Mouse (Mus musculus) hindbrain, embryonic 10.5 days (tissue): ENCODE results near the gene Morc1. TPM values are rescaled to one million over a fixed set of nuclear protein-coding genes. Genes with fewer than 3 reads are reported as not detected.

ENCODE experiments used
- DNase-seq: peaks from one replicate; pipeline ENCODE4 v3.0.0-alpha.2; 2017; ENCODE audit warnings: low spot score
- H3K27ac ChIP-seq: fragments of 300-500 bp; sonication (generic); 2 replicates; pipeline ENCODE4 v1.5.1; 2016; ENCODE audit warnings: mild to moderate bottlenecking, moderate library complexity
- H3K27me3 ChIP-seq: fragments of 300-500 bp; sonication (generic); 2 replicates; pipeline ENCODE4 v1.6.1; 2016; ENCODE audit warnings: mild to moderate bottlenecking; ENCODE audit not compliant: poor library complexity, insufficient read depth, severe bottlenecking
- H3K36me3 ChIP-seq: fragments of 300-500 bp; sonication (generic); 2 replicates; pipeline ENCODE4 v1.6.1; 2016; ENCODE audit warnings: mild to moderate bottlenecking, moderate library complexity
- H3K4me1 ChIP-seq: fragments of 300-500 bp; sonication (generic); replicated peaks from 2 replicates; pipeline ENCODE4 v1.6.1; 2016; ENCODE audit warnings: mild to moderate bottlenecking
- H3K4me3 ChIP-seq: fragments of 300-500 bp; sonication (generic); 2 replicates; pipeline ENCODE4 v1.5.1; 2016; ENCODE audit warnings: mild to moderate bottlenecking, moderate library complexity
- H3K9me3 ChIP-seq: fragments of 300-500 bp; sonication (generic); 2 replicates; pipeline ENCODE4 v1.6.1; 2016; ENCODE audit warnings: mild to moderate bottlenecking, moderate library complexity
- WGBS: fragments of 180-500 bp; shearing (Covaris S2); methylation state at CpG from one replicate; pipeline ENCODE4 v1.1.7; 2016; 5-methylcytosine and 5-hydroxymethylcytosine counted together
- polyA plus RNA-seq: library from polyadenylated mRNA; unstranded; fragments of >200 nt; fragmentation: Nextera tagmentation; extraction: Ambion mirVana; gene quantifications from 2 replicates; pipeline ENCODE4 v1.2.1, GENCODE M21; 2016

Morc1 gene
- polyA plus RNA-seq, 1 experiment from 2014 or later: not detected

DNA sequence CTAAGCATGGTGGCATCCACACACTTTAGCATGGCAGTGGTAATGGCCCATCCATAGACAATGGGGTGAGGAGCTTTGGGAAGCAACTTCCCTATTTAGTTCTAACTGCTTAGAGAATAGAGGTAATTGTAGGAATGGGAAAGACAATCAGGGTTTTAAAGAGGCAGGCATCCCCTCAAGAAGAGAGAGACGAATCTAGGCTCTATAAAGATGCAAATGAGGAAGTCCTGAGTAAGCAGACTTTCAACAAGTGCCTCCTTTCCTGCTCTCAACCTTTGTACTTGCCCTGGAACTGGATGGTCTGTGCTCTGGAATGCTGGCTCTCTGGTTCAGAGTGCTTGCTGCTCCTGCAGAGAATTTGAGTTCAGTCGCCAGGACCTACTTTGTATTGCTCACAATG lies 8.5 kb upstream of the Morc1 start:
- H3K9me3 ChIP-seq: no peaks in the 10 kb centered on the region
- H3K4me1 ChIP-seq: no peaks in the 10 kb centered on the region
- H3K4me3 ChIP-seq: no peak overlapping the region
- DNase-seq: no peak
- H3K27me3 ChIP-seq: no peaks in the 10 kb centered on the region
- H3K27ac ChIP-seq: no peak overlapping the region
- H3K36me3 ChIP-seq: no peaks in the 10 kb centered on the region
- 26% methylated on average over 2 of the region's 2 CpGs for WGBS

DNA sequence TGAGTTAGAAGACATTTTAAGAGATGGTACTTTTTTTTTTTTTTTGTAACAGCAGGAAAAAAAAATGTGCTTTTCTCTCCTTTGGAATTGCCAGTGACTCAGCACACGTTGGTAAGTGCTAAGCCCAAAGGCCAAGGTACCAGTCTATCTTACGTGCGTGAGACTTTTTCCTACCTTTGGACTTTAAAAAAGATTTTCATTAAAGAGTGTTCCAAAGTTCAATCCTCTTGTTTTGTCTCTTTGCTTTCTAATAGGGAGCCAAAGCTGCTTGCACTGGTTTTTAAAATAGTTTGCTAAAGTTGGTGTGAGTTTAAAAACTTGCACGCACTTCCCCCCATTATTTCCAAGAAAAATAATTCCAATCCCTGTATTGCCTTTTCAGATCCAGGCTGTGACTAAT lies 7.0 kb upstream of the Morc1 start:
- H3K9me3 ChIP-seq: no peaks in the 10 kb centered on the region
- no peaks in the 10 kb centered on the region for H3K36me3 ChIP-seq
- no peak for DNase-seq
- 84% methylated on average over 4 of the region's 4 CpGs for WGBS
- no peak overlapping the region for H3K4me3 ChIP-seq
- no peaks in the 10 kb centered on the region for H3K27me3 ChIP-seq
- H3K27ac ChIP-seq: no peak overlapping the region
- no peaks in the 10 kb centered on the region for H3K4me1 ChIP-seq

DNA sequence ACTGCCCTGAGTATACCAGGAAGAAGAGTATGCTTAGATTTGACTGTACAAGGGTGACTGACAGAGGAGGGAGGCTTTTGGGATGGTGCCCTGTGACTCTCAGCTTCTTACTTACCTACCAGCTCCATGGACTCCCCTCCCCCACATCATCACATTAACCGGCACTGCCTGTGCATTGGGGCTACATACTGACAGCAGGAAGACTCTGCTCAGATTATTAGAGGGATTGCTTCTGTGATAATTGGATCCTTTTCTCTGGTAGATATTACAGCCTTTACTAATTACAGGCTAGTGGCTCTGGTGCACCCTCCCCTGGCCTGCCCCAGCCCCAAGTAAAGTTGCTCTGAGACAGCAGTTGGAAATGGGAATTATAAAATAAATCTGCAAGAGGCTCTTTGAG lies 1.6 kb upstream of the Morc1 start:
- DNase-seq: no peak
- no peak overlapping the region for H3K27ac ChIP-seq

DNA sequence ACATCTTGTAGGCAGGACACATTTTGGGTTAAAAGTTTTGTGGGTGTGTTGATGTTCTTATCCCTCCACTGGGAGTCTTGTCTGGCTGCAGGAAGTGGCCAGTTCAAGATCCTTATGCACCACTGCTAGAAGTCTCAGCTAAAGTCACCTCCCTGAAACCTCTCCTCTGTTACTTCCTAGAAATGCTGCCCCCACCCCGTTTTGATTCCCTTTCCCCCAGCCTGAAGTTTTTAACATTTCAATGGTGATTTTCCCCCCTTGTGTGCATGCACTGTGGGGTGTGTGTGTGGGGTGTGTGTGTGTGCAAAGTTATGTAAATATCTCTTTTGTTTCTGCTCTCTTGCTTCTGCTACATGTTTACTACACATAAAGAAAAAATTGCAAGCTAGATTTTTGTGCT lies 4.4 kb downstream of the Morc1 start:
- H3K36me3 ChIP-seq: no peaks in the 10 kb centered on the region
- no peak for DNase-seq

More for the DNA sequence above, 1.6 kb upstream of the Morc1 start:
- 86% methylated on average over 1 of the region's 1 CpGs for WGBS
- H3K36me3 ChIP-seq: no peaks in the 10 kb centered on the region
- H3K4me3 ChIP-seq: no peak overlapping the region
- H3K4me1 ChIP-seq: no peaks in the 10 kb centered on the region
- H3K9me3 ChIP-seq: no peaks in the 10 kb centered on the region
- no peaks in the 10 kb centered on the region for H3K27me3 ChIP-seq

DNA sequence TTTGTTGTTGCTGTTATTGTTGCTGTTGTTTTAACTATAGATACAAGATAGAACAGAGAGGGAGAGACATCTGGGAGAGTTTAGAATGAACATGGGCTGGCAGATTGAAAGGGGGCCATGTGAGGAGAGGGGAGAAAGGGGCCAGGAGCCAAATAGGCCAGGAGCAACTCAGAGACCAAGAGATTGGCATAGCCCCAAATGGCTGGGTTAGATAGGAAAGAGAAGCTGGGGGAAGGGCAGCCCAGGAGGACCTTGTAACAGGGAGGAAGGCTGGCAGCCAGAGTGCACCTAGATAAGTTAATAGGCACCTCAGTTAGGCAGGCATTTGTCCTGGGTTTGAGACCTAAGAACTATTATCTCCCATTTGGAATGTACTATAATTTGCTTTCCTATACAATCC lies 6.4 kb downstream of the Morc1 start:
- Histone ChIP-seq H3K27me3 (no peaks in the 10 kb centered on the region), H3K4me1 (no peaks in the 10 kb centered on the region), H3K27ac (no peak overlapping the region), H3K9me3 (no peaks in the 10 kb centered on the region), H3K36me3 (no peaks in the 10 kb centered on the region), H3K4me3 (no peak overlapping the region)
- DNase-seq: no peak

More for the DNA sequence above, 4.4 kb downstream of the Morc1 start:
- Histone ChIP-seq H3K27me3 (no peaks in the 10 kb centered on the region), H3K9me3 (no peaks in the 10 kb centered on the region), H3K4me1 (no peaks in the 10 kb centered on the region), H3K4me3 (no peak overlapping the region), H3K27ac (no peak overlapping the region)
- 17% methylated on average over 1 of the region's 1 CpGs for WGBS

DNA sequence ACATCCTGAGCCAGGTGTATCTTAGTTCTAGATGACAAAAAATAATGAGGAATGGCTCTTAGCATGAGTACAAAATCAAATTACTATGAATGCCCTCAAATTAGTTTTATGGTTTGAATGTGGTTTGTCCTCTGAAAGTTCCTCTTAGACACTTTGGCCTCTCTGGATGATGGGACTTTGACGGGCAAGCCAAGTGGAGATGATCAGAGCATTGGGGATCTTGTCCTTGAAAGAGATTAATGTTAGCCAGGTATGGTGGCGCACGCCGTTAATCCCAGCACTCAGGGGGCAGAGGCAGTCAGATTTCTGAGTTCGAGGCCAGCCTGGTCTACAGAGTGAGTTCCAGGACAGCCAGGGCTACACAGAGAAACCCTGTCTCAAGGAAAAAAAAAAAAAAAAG lies 13.6 kb downstream of the Morc1 start:
- 92% methylated on average over 5 of the region's 5 CpGs for WGBS
- H3K27me3 ChIP-seq: no peaks in the 10 kb centered on the region
- no peak overlapping the region for H3K4me3 ChIP-seq
- no peak for DNase-seq
- H3K27ac ChIP-seq: no peak overlapping the region
- H3K4me1 ChIP-seq: no peaks in the 10 kb centered on the region
- H3K9me3 ChIP-seq: no peaks in the 10 kb centered on the region
- H3K36me3 ChIP-seq: no peaks in the 10 kb centered on the region

DNA sequence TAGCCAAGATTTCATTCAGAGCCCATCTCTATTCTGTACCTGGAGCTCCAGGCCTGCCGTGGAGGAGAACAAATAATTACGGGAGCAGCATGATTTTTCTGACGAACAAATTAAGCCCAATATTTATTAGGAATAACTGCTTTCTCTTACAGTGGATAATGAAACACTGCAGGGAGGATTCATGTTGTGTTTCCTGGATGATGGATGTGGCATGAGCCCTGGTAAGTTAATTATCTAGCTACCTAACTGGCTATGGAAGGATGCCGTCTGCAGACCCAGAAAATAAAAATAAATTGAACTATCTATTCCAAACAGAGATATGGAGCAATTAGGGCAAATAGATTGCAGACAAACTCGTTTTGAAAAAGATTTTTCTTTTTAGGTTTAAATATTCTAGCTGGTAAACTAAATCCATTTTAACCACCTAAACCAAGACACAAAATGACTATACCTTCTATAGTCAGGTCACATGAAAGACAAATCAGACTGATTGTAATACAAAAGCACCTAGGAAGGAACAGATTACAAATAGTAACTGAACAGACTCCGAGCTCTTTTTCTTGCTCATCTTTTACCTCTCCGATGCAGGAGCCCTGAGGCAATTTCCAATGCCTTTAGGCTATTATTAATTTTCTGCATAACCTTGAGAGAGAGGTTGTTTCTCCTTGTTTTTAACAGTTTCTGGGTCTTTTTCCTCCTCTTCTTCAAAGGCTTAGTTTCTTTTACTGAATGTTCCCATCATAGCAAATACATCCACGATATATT lies 15.3 kb downstream of the Morc1 start:
- DNase-seq: no peak
- no peaks in the 10 kb centered on the region for H3K9me3 ChIP-seq
- no peak overlapping the region for H3K4me3 ChIP-seq
- H3K36me3 ChIP-seq: no peaks in the 10 kb centered on the region
- no peaks in the 10 kb centered on the region for H3K27me3 ChIP-seq
- H3K4me1 ChIP-seq: no peaks in the 10 kb centered on the region
- 81% methylated on average over 8 of the region's 8 CpGs for WGBS
- no peak overlapping the region for H3K27ac ChIP-seq

DNA sequence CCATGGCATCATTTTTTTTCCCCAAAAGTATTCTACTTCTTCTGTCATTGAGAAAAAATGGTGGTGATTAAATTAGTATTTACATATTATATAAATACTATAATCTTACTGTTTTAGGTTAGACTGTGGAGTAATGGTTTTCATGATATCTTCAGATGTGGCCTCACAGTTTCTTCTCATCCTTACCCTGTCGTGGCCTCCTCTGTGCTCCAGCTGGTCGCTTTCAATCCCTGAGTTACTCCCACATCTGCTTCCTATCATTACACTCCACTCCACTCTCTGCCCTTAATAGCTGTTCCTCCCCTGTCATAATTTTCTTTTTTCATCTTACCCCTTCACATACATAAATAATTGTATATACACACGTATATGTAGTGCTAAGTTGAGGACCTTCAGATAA lies 22.2 kb downstream of the Morc1 start:
- Histone ChIP-seq H3K9me3 (no peaks in the 10 kb centered on the region), H3K4me1 (no peaks in the 10 kb centered on the region), H3K36me3 (no peaks in the 10 kb centered on the region), H3K27me3 (no peaks in the 10 kb centered on the region), H3K4me3 (no peak overlapping the region), H3K27ac (no peak overlapping the region)
- DNase-seq: no peak
- 77% methylated on average over 3 of the region's 3 CpGs for WGBS

DNA sequence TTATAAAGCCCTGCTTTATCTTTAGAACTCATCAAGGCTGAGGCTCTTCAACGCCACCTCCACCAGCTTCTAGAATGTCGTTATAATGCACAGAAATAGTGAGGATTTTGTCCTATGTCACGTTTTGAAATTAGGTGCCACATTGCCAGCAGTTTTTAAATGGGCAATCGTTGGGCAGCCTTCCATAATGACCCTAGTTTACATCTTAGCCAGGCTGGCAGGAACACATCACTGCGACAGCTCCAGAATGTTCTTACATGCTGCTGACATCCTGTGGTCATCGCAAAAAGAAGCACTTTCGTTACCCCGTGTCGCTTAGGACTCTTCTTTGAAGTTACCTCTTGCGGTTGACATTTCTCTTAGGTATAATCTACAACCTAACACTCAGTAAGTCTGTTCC lies 42.4 kb downstream of the Morc1 start:
- no peaks in the 10 kb centered on the region for H3K27me3 ChIP-seq
- no peaks in the 10 kb centered on the region for H3K36me3 ChIP-seq
- no peak overlapping the region for H3K27ac ChIP-seq
- no peaks in the 10 kb centered on the region for H3K9me3 ChIP-seq
- WGBS: 90% methylated on average over 10 of the region's 10 CpGs
- no peak for DNase-seq
- no peak overlapping the region for H3K4me3 ChIP-seq
- no peaks in the 10 kb centered on the region; the same call in 1 of the 2 replicates for H3K4me1 ChIP-seq

DNA sequence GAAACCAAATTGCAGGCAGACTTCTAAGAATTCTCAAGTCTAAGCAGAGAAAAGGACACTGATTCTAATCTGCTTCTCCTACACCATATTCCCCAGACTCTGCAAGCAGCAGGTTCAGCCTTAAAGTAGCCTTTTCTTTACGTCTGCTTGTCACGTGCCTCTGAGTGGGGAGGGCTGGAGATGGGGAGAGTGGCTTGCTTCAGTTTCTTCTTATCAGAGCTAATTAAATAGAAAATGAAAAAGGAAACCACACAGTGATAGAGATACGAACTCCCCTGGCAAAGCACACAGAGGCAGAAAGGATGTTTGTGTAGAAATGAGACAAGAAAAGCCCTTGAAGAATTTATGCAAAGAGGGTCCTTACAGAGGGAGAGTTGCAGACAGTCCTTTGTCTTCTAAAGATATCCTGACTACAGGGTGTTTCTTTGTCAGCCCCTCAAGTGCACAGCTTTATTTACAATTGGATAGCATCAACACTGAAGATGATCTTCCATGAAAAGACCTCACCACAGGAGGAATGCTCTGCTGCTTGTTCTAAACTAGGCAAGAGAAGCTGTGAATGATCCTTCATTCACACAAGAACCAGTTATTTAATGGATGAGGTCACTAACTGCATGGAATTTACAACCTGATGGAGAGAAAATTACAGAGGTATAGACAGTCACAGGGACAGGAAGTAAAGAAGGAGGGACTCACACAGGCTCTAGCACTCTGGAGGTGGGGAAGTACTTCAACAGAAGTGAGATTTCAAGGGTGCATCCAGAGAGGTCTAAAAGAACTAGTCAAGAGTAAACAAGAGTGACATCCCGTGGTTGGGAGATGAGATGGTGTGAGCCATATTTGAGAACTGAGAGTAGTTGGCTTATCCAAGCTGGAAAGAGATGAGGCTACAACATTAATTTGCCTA lies 44.1 kb downstream of the Morc1 start:
- Histone ChIP-seq H3K36me3 (no peaks in the 10 kb centered on the region), H3K27ac (no peak overlapping the region), H3K27me3 (no peaks in the 10 kb centered on the region), H3K4me1 (no peaks in the 10 kb centered on the region; the same call in 1 of the 2 replicates), H3K4me3 (no peak overlapping the region), H3K9me3 (no peaks in the 10 kb centered on the region)
- whole genome bisulfite sequencing: 40% methylated on average over 4 of the region's 4 CpGs
- DNase-seq: no peak

DNA sequence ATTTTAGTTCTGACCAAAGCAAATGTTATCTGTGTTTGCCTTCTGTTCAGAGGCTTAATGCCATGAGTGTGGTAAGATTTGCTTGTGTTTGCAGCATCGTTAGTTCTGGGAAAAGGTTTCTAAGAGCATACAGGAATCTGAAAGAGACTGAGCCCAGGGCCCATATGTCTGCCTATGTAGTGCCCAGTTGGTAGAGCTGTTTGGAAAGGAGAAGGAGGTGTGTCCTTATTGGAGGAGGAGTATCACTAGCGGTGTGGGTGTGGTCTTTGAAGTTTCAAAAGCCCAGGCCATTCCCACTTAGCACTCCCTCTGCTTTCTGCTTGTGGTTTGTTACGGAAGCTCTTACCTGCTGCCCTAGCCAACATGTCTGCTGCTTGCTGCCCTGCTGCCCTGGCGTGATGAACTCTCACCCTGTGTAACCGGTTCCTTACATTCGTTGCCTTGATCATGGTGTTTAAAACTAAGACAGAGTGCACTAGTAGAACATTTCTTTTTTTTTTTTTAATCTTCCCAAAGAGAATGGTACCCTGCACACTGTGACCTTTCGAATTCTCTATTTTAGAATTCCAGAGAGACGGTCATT lies 48.3 kb downstream of the Morc1 start:
- Histone ChIP-seq H3K9me3 (no peaks in the 10 kb centered on the region), H3K4me3 (no peak overlapping the region), H3K4me1 (no peaks in the 10 kb centered on the region; the same call in 1 of the 2 replicates), H3K36me3 (no peaks in the 10 kb centered on the region), H3K27me3 (no peaks in the 10 kb centered on the region), H3K27ac (no peak overlapping the region)
- no peak for DNase-seq
- WGBS: 75% methylated on average over 8 of the region's 8 CpGs

DNA sequence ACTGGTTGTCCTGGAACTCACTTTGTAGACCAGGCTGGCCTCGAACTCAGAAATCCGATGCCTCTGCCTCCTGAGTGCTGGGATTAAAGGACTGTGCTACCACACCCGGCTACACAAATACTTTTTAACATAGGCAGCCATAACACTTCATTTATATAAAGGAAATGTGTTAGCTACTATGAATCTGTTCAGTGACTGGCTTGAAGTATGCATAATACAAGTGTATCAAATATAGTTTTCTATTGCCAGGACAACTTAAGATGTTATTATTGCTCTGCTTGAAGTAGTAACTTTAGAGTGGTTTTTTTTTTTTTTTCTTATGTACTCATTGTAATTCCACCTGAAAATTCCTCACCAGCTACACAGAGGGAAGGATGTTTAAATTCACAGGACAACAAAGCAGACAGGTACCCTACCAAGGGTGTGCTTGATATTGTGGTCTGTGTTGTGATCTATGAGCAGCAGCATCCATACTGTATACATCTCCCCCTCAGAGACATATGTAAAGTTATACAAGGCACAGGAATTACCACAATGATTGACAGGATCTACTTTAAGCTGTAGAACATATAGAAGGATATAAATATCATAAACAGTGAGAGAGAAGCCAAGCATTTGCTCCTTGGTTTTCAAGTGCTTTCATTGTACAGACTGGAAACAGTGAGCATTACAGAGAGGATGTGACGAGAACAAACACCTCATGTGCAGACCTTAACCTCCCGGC lies 85.9 kb downstream of the Morc1 start:
- no peaks in the 10 kb centered on the region for H3K27me3 ChIP-seq
- no peaks in the 10 kb centered on the region for H3K36me3 ChIP-seq
- no peak for DNase-seq
- WGBS: 89% methylated on average over 5 of the region's 5 CpGs
- no peak overlapping the region for H3K27ac ChIP-seq
- H3K9me3 ChIP-seq: no peaks in the 10 kb centered on the region
- no peak overlapping the region for H3K4me3 ChIP-seq
- no peaks in the 10 kb centered on the region for H3K4me1 ChIP-seq
